ENCODE assay signal across 9 mouse cellular contexts in the genomic region with DNA sequence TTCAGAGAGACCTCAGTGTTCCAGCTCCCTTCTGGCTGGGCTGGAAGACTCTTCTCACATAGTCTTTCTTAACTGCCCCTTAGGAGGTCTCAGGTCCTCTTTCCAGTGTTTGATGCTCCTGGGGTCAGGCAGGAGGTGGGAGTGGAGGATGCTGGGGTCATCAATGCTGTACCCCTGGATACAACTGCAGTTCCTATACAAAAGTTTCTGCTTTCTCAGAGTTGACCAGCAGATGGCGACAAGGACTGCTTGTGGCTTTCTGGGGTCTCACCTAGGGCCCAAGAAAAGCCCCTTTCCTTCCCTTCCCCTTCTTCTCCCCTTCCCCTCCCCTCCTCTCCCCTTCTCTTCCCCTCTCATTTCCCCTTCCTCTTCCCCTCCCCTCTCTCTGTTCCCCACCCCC. TPM values are rescaled to one million over a fixed set of nuclear protein-coding genes. Genes with fewer than 3 reads are reported as not detected.
DNase-seq lines count a peak whose midpoint lies in the region; ATAC-seq and TF ChIP-seq lines count a peak whose summit lies in the region.
"Had no signal": no experiment of that assay in that cellular context is flagged by ENCODE, and none has a peak within 500 bp of the region (broad histone marks: within the 10 kb centered on the region; RNA-seq: fewer than 3 reads in every experiment).

No protein-coding gene starts in this region.

- H3K4me2 ChIP-seq in hindbrain, embryonic 13.5 days, result no peak overlapping the region
- H3K4me2 ChIP-seq in neural tube, embryonic 15.5 days, result no peak overlapping the region

- H3K4me1 ChIP-seq in hindbrain, embryonic 10.5 days (replicated peaks), result peaks cover 28% of the 10 kb centered on the region
- H3K4me1 ChIP-seq in hindbrain, embryonic 13.5 days (replicated peaks), result peaks cover 3% of the 10 kb centered on the region; the same call in 1 of the 2 replicates
- peaks cover 19% of the 10 kb centered on the region for H3K4me1 ChIP-seq in thymus, adult 2 months (replicated peaks; ENCODE audit: control insufficient read depth, insufficient read depth, low read length)
- H3K4me1 ChIP-seq in neural tube, embryonic 15.5 days, result peaks cover 4% of the 10 kb centered on the region; the same call in 1 of the 2 replicates

- peak; percentile 26; the same call in 1 of the 2 replicates for TF ChIP-seq CTCF in thymus, adult 2 months (IDR thresholded peaks at IDR 0.05; ENCODE audit: borderline replicate concordance, control insufficient read depth, extremely low read depth, insufficient read depth, low read length, poor library complexity)

- WGBS in hindbrain, embryonic 10.5 days, result 0% methylated on average over 1 of the region's 1 CpGs
- WGBS in hindbrain, embryonic 13.5 days, result 6% methylated on average over 1 of the region's 1 CpGs
- 0% methylated on average over 1 of the region's 1 CpGs for WGBS in thymus, adult 2 months
- 0% methylated on average over 1 of the region's 1 CpGs for WGBS in macrophage (ENCODE audit: missing documents)
- 6% methylated on average over 1 of the region's 1 CpGs for WGBS in neural tube, embryonic 15.5 days

- no peaks in the 10 kb centered on the region for H3K79me2 ChIP-seq in macrophage (ENCODE audit: inconsistent target)

- no peaks in the 10 kb centered on the region for H3K9me3 ChIP-seq in hindbrain, embryonic 10.5 days
- no peaks in the 10 kb centered on the region for H3K9me3 ChIP-seq in hindbrain, embryonic 13.5 days
- H3K9me3 ChIP-seq in neural tube, embryonic 15.5 days (replicated peaks), result no peaks in the 10 kb centered on the region

- DNase-seq in hindbrain, embryonic 10.5 days (ENCODE audit: low spot score), result peak; percentile 45
- DNase-seq in thymus, adult 2 months, result peak; percentile 66
- DNase-seq in thymus, adult 18-20 months, result no peak
- peak; percentile 78 for DNase-seq in embryo, embryonic 10 days (ENCODE audit: low spot score)

- no peak for TF ChIP-seq POLR2A in thymus, adult 2 months (IDR thresholded peaks at IDR 0.05; ENCODE audit: control insufficient read depth, extremely low read depth, insufficient read depth, low read length, poor library complexity)

- no peak overlapping the region for H3K9ac ChIP-seq in hindbrain, embryonic 13.5 days
- H3K9ac ChIP-seq in neural tube, embryonic 15.5 days (replicated peaks), result no peak overlapping the region

- H3K27me3 ChIP-seq in hindbrain, embryonic 10.5 days (ENCODE audit: insufficient read depth, poor library complexity, severe bottlenecking), result peaks cover 3% of the 10 kb centered on the region; the same call in 1 of the 2 replicates
- H3K27me3 ChIP-seq in hindbrain, embryonic 13.5 days, result 0 out of 2 replicates have a peak, but pooled peaks cover 4% of the 10 kb centered on the region
- no peaks in the 10 kb centered on the region for H3K27me3 ChIP-seq in thymus, adult 2 months (ENCODE audit: control insufficient read depth, insufficient read depth, low read length)
- no peaks in the 10 kb centered on the region for H3K27me3 ChIP-seq in neural tube, embryonic 15.5 days (replicated peaks)

- no peaks in the 10 kb centered on the region for H3K36me3 ChIP-seq in hindbrain, embryonic 10.5 days
- no peaks in the 10 kb centered on the region for H3K36me3 ChIP-seq in hindbrain, embryonic 13.5 days
- H3K36me3 ChIP-seq in thymus, adult 2 months (ENCODE audit: control insufficient read depth, insufficient read depth, low read length), result no peaks in the 10 kb centered on the region
- no peaks in the 10 kb centered on the region for H3K36me3 ChIP-seq in macrophage (ENCODE audit: inconsistent target)
- H3K36me3 ChIP-seq in neural tube, embryonic 15.5 days, result no peaks in the 10 kb centered on the region

- no peak overlapping the region for H3K4me3 ChIP-seq in hindbrain, embryonic 10.5 days
- H3K4me3 ChIP-seq in hindbrain, embryonic 13.5 days, result no peak overlapping the region
- no peak overlapping the region for H3K4me3 ChIP-seq in thymus, adult 2 months (ENCODE audit: control insufficient read depth, insufficient read depth, low read length)
- no peak overlapping the region for H3K4me3 ChIP-seq in macrophage (ENCODE audit: inconsistent target)
- H3K4me3 ChIP-seq in neural tube, embryonic 15.5 days (replicated peaks), result no peak overlapping the region

- H3K27ac ChIP-seq in hindbrain, embryonic 10.5 days, result no peak overlapping the region
- no peak overlapping the region for H3K27ac ChIP-seq in hindbrain, embryonic 13.5 days
- no peak overlapping the region for H3K27ac ChIP-seq in thymus, adult 2 months (ENCODE audit: control insufficient read depth, insufficient read depth, low read length)
- peak overlapping the region; percentile 88 for H3K27ac ChIP-seq in macrophage
- no peak overlapping the region for H3K27ac ChIP-seq in neural tube, embryonic 15.5 days (replicated peaks)

- ATAC-seq in hindbrain, embryonic 13.5 days (ENCODE audit: low FRiP score), result no peak
- no peak for ATAC-seq in erythroblast, adult 5-6 weeks (replicated peaks; ENCODE audit: low FRiP score, poor library complexity, severe bottlenecking)
- no peak for ATAC-seq in neural tube, embryonic 15.5 days (ENCODE audit: low FRiP score)

RNA-seq across cellular contexts. Expression of gene Cd300a, which starts 9.3 kb away (rescaled TPM):
- polyA plus RNA-seq in hindbrain, embryonic 10.5 days (2016; fragmentation: Nextera tagmentation; extraction: Ambion mirVana), result 0.81 and 1.0 TPM in 2 replicates
- 0.69 and 1.2 TPM in 2 replicates for polyA plus RNA-seq in hindbrain, embryonic 13.5 days (2015; fragmentation: Nextera tagmentation; extraction: Ambion mirVana)
- 3.7 and 4.2 TPM in 2 replicates for polyA plus RNA-seq in thymus, adult 2 months (2012; rRNA removed)
- total RNA-seq in macrophage (2018; cell fraction: chromatin; rRNA removed), result 100 to 1,000 TPM in 7 of 26 experiments, 10 to 100 TPM in 17, 1 to 10 TPM in 2; 8.5 to 217 (median 67.0) TPM
- 100 to 1,000 TPM in 13 of 26 experiments, 10 to 100 TPM in 13; 51.2 to 210 (median 105) TPM for total RNA-seq in macrophage (2018; cell fraction: cytosol; rRNA removed)
- total RNA-seq in macrophage (2018; cell fraction: nucleus; rRNA removed), result 100 to 1,000 TPM in 14 of 26 experiments, 10 to 100 TPM in 12; 31.5 to 304 (median 108) TPM
- polyA plus RNA-seq in macrophage (2018), result 86.9 to 197 TPM (median 152 TPM) in 3 replicates
- total RNA-seq in erythroblast, adult 5-6 weeks (2015; ENCODE audit: low replicate concordance), result 3.8 and 4.8 TPM in 2 replicates
- total RNA-seq in erythroblast, adult 5-6 weeks (2017; ENCODE audit: low replicate concordance), result 3.7 and 7.1 TPM in 2 replicates
- 0.59 and 1.3 TPM in 2 replicates for polyA plus RNA-seq in neural tube, embryonic 15.5 days (2015; fragmentation: Nextera tagmentation; extraction: Ambion mirVana)

RNA-seq across cellular contexts. Expression of gene Gprc5c, which starts 29.6 kb away (rescaled TPM):
- 31.5 and 42.9 TPM in 2 replicates for polyA plus RNA-seq in hindbrain, embryonic 10.5 days (2016; fragmentation: Nextera tagmentation; extraction: Ambion mirVana)
- polyA plus RNA-seq in hindbrain, embryonic 13.5 days (2015; fragmentation: Nextera tagmentation; extraction: Ambion mirVana), result 9.9 and 11.9 TPM in 2 replicates
- 5.4 and 6.4 TPM in 2 replicates for polyA plus RNA-seq in thymus, adult 2 months (2012; rRNA removed)
- total RNA-seq in macrophage (2018; cell fraction: chromatin; rRNA removed), result 10 to 100 TPM in 7 of 26 experiments, 1 to 10 TPM in 11, under 1 TPM in 4, not detected in 4; 0.29 to 37.9 (median 4.5) TPM
- 10 to 100 TPM in 13 of 26 experiments, 1 to 10 TPM in 1, under 1 TPM in 12; 0.25 to 28.6 (median 6.9) TPM for total RNA-seq in macrophage (2018; cell fraction: cytosol; rRNA removed)
- total RNA-seq in macrophage (2018; cell fraction: nucleus; rRNA removed), result 10 to 100 TPM in 12 of 26 experiments, 1 to 10 TPM in 7, under 1 TPM in 7; 0.29 to 35.6 (median 4.1) TPM
- 1.8 to 17.4 TPM (median 8.2 TPM) in 3 replicates for polyA plus RNA-seq in macrophage (2018)
- total RNA-seq in erythroblast, adult 5-6 weeks (2015; ENCODE audit: low replicate concordance), result 0.77 TPM in 1 of 2 replicates, not detected in the other
- total RNA-seq in erythroblast, adult 5-6 weeks (2017; ENCODE audit: low replicate concordance), result 0.09 TPM in 1 of 2 replicates, not detected in the other
- polyA plus RNA-seq in neural tube, embryonic 15.5 days (2015; fragmentation: Nextera tagmentation; extraction: Ambion mirVana), result 8.8 and 12.0 TPM in 2 replicates

RNA-seq across cellular contexts. Expression of gene Cd300lb, which starts 53.6 kb away (rescaled TPM):
- 0.05 and 0.06 TPM in 2 replicates for polyA plus RNA-seq in hindbrain, embryonic 10.5 days (2016; fragmentation: Nextera tagmentation; extraction: Ambion mirVana)
- not detected in 2 replicates for polyA plus RNA-seq in hindbrain, embryonic 13.5 days (2015; fragmentation: Nextera tagmentation; extraction: Ambion mirVana)
- 0.78 and 1.1 TPM in 2 replicates for polyA plus RNA-seq in thymus, adult 2 months (2012; rRNA removed)
- total RNA-seq in macrophage (2018; cell fraction: chromatin; rRNA removed), result 100 to 1,000 TPM in 4 of 26 experiments, 10 to 100 TPM in 13, 1 to 10 TPM in 9; 4.1 to 168 (median 19.4) TPM
- 100 to 1,000 TPM in 8 of 26 experiments, 10 to 100 TPM in 18; 13.6 to 187 (median 44.7) TPM for total RNA-seq in macrophage (2018; cell fraction: cytosol; rRNA removed)
- total RNA-seq in macrophage (2018; cell fraction: nucleus; rRNA removed), result 100 to 1,000 TPM in 4 of 26 experiments, 10 to 100 TPM in 22; 12.3 to 213 (median 39.7) TPM
- 149 to 198 TPM (median 167 TPM) in 3 replicates for polyA plus RNA-seq in macrophage (2018)
- total RNA-seq in erythroblast, adult 5-6 weeks (2015; ENCODE audit: low replicate concordance), result 9.2 and 20.9 TPM in 2 replicates
- 9.6 and 14.8 TPM in 2 replicates for total RNA-seq in erythroblast, adult 5-6 weeks (2017; ENCODE audit: low replicate concordance)
- 0.05 and 0.28 TPM in 2 replicates for polyA plus RNA-seq in neural tube, embryonic 15.5 days (2015; fragmentation: Nextera tagmentation; extraction: Ambion mirVana)
- polyA plus RNA-seq: neural tube, embryonic 14.5 days had no signal

Comparison
In these comparisons a context has a peak if more than half of its experiments do, and no peak if none do; other contexts are left out.
1. DNase-seq: peak in hindbrain, embryonic 10.5 days (single experiment), thymus, adult 2 months (single experiment) and embryo, embryonic 10 days (single experiment); none in thymus, adult 18-20 months (0 of 2).
2. RNA of gene Cd300a, which starts 9.3 kb away (polyA plus RNA-seq): 86.9 to 197 TPM in macrophage; 3.7 to 4.2 TPM in thymus, adult 2 months, 0.69 to 1.2 TPM in hindbrain, embryonic 13.5 days, 0.81 to 1.0 TPM in hindbrain, embryonic 10.5 days and 0.59 to 1.3 TPM in neural tube, embryonic 15.5 days; every median in the first group is over 10 times any median in the second.
3. RNA of gene Cd300lb, which starts 53.6 kb away (polyA plus RNA-seq): 149 to 198 TPM in macrophage; 0.78 to 1.1 TPM in thymus, adult 2 months, 0.05 to 0.06 TPM in hindbrain, embryonic 10.5 days, 0.05 to 0.28 TPM in neural tube, embryonic 15.5 days and not detected in hindbrain, embryonic 13.5 days; every median in the first group is over 10 times any median in the second.